Mouse (Mus musculus) sigmoid colon, adult 10 weeks (tissue): Measurements from ENCODE around the gene Sltm. TPM values are rescaled to one million over a fixed set of nuclear protein-coding genes. Genes with fewer than 3 reads are reported as not detected.

ENCODE experiments used
- polyA plus RNA-seq: library from polyadenylated mRNA; stranded (reverse); fragments of 350-450 nt; fragmentation: Illumina TruSeq; extraction: RNeasy Lipid Tissue Mini Kit (QIAGEN cat#74804); gene quantifications from one replicate; pipeline ENCODE4 v1.2.3, GENCODE M21; 2014; ENCODE audit warnings: low read depth, low replicate concordance

Sltm gene
- polyA plus RNA-seq, result 105 TPM

GRCm38 (mm10) chr9:70542305-70543041 is at the start of gene Sltm:
Gene Sltm, plus strand, starts transcription at chr9:70542754.

GRCm38 (mm10) chr9:70503626-70504041 is 38.9 kb upstream of the Sltm start, which contains the start of gene Rnf111:
Gene Rnf111, minus strand, starts transcription at chr9:70503725.

Other genes starting within 250 kb of the Sltm start
- gene Ccnb2, start 121.2 kb upstream of the Sltm start, polyA plus RNA-seq, result 10.5 TPM
- 80.9 TPM for gene Rnf111, start 39.0 kb upstream of the Sltm start, polyA plus RNA-seq
- not detected for gene Gm10642, start 113.5 kb downstream of the Sltm start, polyA plus RNA-seq
- gene Mindy2, start 114.4 kb downstream of the Sltm start, polyA plus RNA-seq, result 46.2 TPM
- gene Adam10, start 136.2 kb downstream of the Sltm start, polyA plus RNA-seq, result 221 TPM